Mouse (Mus musculus) ES-E14 (cell line): ENCODE measurements around the gene Prpf31.

Experiments used
- CHD2 ChIP-seq: IDR thresholded peaks from 2 replicates; pipeline ENCODE4 v1.6.1; 2014; ENCODE audit warnings: mild to moderate bottlenecking, low read depth, low read length, inconsistent platforms
- ZC3H11A ChIP-seq: IDR thresholded peaks from 2 replicates; pipeline ENCODE4 v1.6.1; 2012; ENCODE audit warnings: low read depth, mild to moderate bottlenecking, inconsistent platforms, low read length, borderline replicate concordance
- ZNF384 ChIP-seq: IDR thresholded peaks from 2 replicates; pipeline ENCODE4 v1.6.1; 2012; ENCODE audit warnings: low read depth, low read length, inconsistent platforms

- TF ChIP-seq ZNF384 = no peak
- TF ChIP-seq ZC3H11A = no peak
- TF ChIP-seq CHD2 = no peak
These were observed 62.1 kb downstream of the Prpf31 start for GRCm38 (mm10) chr7:3691919-3692318.
